Mouse (Mus musculus): Measurements from ENCODE around the gene Fscn3. TPM values are rescaled to one million over a fixed set of nuclear protein-coding genes. Genes with fewer than 3 reads are reported as not detected.

Gene Fscn3
- polyA plus RNA-seq, 1 experiment, result not detected

DNA sequence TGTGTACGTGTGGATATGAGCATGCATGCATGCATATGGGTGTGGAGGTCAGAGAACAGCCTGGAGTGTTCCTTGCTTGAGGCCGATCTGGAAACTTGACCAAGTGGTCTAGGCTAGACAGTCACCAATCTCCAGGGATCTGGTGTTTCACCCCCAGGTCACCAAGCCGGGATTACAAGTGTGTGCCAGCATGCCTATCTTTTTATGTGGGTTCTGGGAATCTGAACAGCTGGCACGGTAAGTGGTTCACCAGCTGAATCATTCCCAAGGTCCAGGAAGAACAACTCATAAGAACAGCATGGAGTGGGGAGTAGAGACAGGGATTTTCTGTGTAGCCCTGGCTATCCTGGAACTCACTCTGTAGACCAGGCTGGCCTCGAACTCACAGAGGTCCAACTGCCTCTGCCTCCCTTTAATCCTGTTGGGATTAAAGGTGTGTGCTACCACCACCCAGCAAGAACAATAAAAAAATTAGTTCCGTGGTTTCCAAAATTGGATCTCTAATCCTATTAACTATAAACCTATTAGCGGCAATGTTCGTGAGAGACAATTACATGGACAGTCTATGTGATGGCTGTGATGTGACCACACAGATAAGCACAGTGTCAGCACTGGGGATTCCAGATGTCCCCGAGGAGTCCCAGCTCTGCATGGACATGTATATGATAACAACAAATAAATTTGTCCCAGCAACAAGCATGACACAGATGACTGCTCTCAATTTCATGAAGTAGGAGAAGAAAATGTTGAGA lies 43.9 kb downstream of the Fscn3 start:
- Histone ChIP-seq H3K27ac (ENCODE audit: insufficient read depth, low read length) (no peak overlapping the region), H3K4me1 (ENCODE audit: control insufficient read depth, insufficient read depth, low read length) (no peaks in the 10 kb centered on the region), H3K9ac (ENCODE audit: low read depth, poor library complexity, severe bottlenecking) (no peak overlapping the region), H3K36me3 (ENCODE audit: control insufficient read depth, insufficient read depth, low read length, poor library complexity, severe bottlenecking) (no peaks in the 10 kb centered on the region), H3K4me3 (ENCODE audit: low read depth, low read length) (no peak overlapping the region), H3K9me3 (replicated peaks; ENCODE audit: control insufficient read depth, insufficient read depth, low read length, poor library complexity, severe bottlenecking) (no peaks in the 10 kb centered on the region), H3K27me3 (ENCODE audit: control insufficient read depth, insufficient read depth, low read length, poor library complexity, severe bottlenecking) (no peaks in the 10 kb centered on the region)
- no peak for TF ChIP-seq POLR2A (IDR thresholded peaks at IDR 0.05; ENCODE audit: insufficient read depth, low read length)
- no peak for TF ChIP-seq EP300 (IDR thresholded peaks at IDR 0.05; ENCODE audit: insufficient read depth, low read depth, low read length)
- TF ChIP-seq CTCF (IDR thresholded peaks at IDR 0.05; ENCODE audit: low read depth, low read length), result no peak

DNA sequence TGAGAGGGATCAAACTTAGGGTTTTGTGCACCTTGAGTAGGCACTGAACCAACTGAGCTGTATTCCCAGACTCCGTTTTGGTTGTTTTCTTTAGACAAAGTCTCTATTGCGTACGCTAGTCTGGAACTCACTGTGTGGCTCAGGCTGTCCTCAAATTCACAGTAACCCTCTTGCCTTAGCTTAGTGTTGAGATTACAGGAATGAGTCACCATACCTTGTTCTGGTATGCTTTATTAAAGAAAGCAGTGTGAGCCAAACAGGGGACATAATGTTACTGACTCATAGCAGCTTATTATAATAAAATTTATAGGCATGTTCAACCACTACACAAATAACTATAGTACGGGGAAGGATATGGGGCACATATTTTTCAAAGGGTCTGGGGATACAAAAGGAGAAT lies 46.6 kb downstream of the Fscn3 start:
- TF ChIP-seq CTCF (IDR thresholded peaks at IDR 0.05; ENCODE audit: low read depth, low read length) (no peak), POLR2A (IDR thresholded peaks at IDR 0.05; ENCODE audit: insufficient read depth, low read length) (no peak), EP300 (IDR thresholded peaks at IDR 0.05; ENCODE audit: insufficient read depth, low read depth, low read length) (no peak)
- no peak overlapping the region for H3K9ac ChIP-seq (ENCODE audit: low read depth, poor library complexity, severe bottlenecking)
- H3K27ac ChIP-seq (ENCODE audit: insufficient read depth, low read length), result no peak overlapping the region
- H3K36me3 ChIP-seq (ENCODE audit: control insufficient read depth, insufficient read depth, low read length, poor library complexity, severe bottlenecking), result no peaks in the 10 kb centered on the region
- H3K9me3 ChIP-seq (replicated peaks; ENCODE audit: control insufficient read depth, insufficient read depth, low read length, poor library complexity, severe bottlenecking), result no peaks in the 10 kb centered on the region
- no peak overlapping the region for H3K4me3 ChIP-seq (ENCODE audit: low read depth, low read length)
- no peaks in the 10 kb centered on the region for H3K4me1 ChIP-seq (ENCODE audit: control insufficient read depth, insufficient read depth, low read length)
- no peaks in the 10 kb centered on the region for H3K27me3 ChIP-seq (ENCODE audit: control insufficient read depth, insufficient read depth, low read length, poor library complexity, severe bottlenecking)

DNA sequence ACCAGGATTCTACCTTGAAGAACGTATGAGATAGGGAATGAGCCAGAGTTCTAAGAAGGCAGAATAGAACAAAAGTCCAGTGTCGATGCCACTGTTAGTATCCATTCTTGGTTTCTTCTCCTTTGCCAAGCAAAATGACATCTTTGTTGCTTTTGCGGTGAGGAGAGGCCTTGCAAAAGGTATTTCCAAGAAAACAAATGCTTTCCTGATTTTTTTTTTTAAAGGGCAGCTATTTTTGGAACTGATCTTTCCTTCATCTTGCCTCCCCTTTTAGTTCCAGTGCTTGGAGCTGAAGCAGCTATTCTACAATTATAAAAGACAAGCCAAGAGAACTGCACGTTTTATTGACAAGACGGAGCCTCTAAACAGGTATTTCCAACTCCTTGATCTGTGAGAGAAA lies 47.2 kb downstream of the Fscn3 start, which contains the start of gene Snd1:
Gene Snd1, plus strand, starts transcription at position 301 of the 400 bp plus-strand sequence.
- no peaks in the 10 kb centered on the region for H3K27me3 ChIP-seq (ENCODE audit: control insufficient read depth, insufficient read depth, low read length, poor library complexity, severe bottlenecking)
- H3K9me3 ChIP-seq (replicated peaks; ENCODE audit: control insufficient read depth, insufficient read depth, low read length, poor library complexity, severe bottlenecking), result no peaks in the 10 kb centered on the region
- H3K27ac ChIP-seq (ENCODE audit: insufficient read depth, low read length), result no peak within 1 kb of the TSS
- no peaks in the 10 kb centered on the region for H3K4me1 ChIP-seq (ENCODE audit: control insufficient read depth, insufficient read depth, low read length)
- TF ChIP-seq EP300 (IDR thresholded peaks at IDR 0.05; ENCODE audit: insufficient read depth, low read depth, low read length) (no peak), POLR2A (IDR thresholded peaks at IDR 0.05; ENCODE audit: insufficient read depth, low read length) (no peak), CTCF (IDR thresholded peaks at IDR 0.05; ENCODE audit: low read depth, low read length) (no peak)
- no peak within 1 kb of the TSS for H3K4me3 ChIP-seq (ENCODE audit: low read depth, low read length)
- no peaks in the 10 kb centered on the region for H3K36me3 ChIP-seq (ENCODE audit: control insufficient read depth, insufficient read depth, low read length, poor library complexity, severe bottlenecking)
- H3K9ac ChIP-seq (ENCODE audit: low read depth, poor library complexity, severe bottlenecking), result no peak within 1 kb of the TSS

DNA sequence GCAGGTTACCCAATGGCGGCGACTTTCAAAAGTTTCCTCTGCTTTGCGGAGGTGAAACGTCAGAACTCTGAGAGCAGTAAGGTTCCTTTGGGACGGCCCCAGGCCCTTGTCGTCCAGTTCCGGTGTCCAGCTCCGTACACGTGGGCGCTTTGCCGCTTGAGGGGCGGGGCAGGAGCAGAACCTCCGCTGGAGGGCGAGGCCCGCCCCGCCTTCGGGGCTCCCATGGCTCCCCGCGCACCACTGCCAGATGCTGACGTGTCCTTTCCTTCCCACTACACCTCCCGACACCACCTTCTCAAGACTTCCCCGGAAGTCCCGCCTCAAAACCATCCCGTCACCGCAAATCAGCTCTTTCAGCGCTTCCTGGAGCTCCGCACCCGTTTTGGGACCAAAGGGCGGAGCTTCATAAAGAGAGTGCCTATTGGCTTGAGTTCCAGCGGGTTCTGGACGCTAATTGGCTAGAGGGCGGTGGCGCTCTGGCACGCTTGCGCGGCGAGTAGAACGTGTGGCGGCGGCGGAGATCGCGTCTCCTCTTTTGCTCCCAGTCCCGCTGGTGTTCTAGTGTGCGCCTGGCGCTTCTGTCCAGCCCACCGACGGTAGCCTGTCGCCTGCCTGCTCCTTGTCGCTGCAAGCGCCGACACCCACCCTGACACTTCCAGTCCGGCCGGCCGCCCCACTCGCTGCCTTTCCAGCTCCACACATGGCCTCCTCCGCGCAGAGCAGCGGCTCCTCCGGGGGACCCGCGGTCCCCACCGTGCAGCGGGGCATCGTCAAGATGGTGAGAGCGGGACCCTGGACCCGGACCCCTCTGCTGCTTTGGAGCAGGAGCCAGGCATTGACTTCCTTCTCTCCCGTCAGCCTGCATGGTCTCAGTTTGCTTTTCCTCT lies 52.5 kb downstream of the Fscn3 start:
- Histone ChIP-seq H3K9me3 (replicated peaks; ENCODE audit: control insufficient read depth, insufficient read depth, low read length, poor library complexity, severe bottlenecking) (no peaks in the 10 kb centered on the region), H3K36me3 (ENCODE audit: control insufficient read depth, insufficient read depth, low read length, poor library complexity, severe bottlenecking) (peaks cover 24% of the 10 kb centered on the region), H3K27ac (ENCODE audit: insufficient read depth, low read length) (no peak overlapping the region), H3K27me3 (ENCODE audit: control insufficient read depth, insufficient read depth, low read length, poor library complexity, severe bottlenecking) (no peaks in the 10 kb centered on the region), H3K4me3 (ENCODE audit: low read depth, low read length) (peak overlapping the region; percentile 96), H3K4me1 (ENCODE audit: control insufficient read depth, insufficient read depth, low read length) (peaks cover 1% of the 10 kb centered on the region), H3K9ac (ENCODE audit: low read depth, poor library complexity, severe bottlenecking) (peak overlapping the region; percentile 78)
- TF ChIP-seq CTCF (IDR thresholded peaks at IDR 0.05; ENCODE audit: low read depth, low read length), result no peak
- TF ChIP-seq POLR2A (IDR thresholded peaks at IDR 0.05; ENCODE audit: insufficient read depth, low read length), result peak; percentile 83
- no peak for TF ChIP-seq EP300 (IDR thresholded peaks at IDR 0.05; ENCODE audit: insufficient read depth, low read depth, low read length)

DNA sequence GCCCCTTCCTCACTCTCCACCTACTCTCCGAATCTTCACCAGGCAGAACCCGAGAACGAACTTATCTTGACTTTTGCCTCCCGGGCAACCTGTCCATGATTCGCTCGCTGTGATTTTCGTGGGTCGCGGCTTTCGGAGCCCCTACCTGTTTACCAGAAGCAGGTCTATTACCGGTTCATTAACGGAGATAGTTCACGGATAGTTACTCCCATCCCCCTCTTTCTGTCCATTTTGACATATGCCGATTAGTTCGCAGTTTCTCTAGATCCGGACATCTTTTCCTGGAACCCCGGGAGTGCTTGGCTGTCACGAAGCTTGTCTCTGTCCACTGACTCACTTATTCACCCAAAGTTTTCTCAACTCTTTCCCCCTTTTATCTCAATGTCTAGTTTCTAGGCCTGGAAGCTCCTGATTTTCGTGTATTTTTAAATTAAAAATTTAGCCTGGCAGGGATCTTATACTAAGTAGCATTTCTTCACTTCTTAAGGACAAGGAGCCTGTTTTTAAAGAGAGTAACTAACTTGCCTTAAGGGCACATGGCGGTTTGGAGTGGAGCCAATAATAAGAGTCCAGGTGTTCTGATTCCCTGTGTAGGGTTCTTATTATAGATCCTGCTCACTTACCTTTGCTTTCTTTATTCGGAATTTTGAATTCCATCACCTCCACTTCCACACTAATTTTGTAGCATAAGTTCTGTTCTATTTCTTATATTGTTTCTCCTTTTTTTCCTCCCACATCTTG lies 53.3 kb downstream of the Fscn3 start:
- Histone ChIP-seq H3K9ac (ENCODE audit: low read depth, poor library complexity, severe bottlenecking) (peak overlapping the region; percentile 78), H3K27ac (ENCODE audit: insufficient read depth, low read length) (no peak overlapping the region), H3K9me3 (replicated peaks; ENCODE audit: control insufficient read depth, insufficient read depth, low read length, poor library complexity, severe bottlenecking) (no peaks in the 10 kb centered on the region), H3K27me3 (ENCODE audit: control insufficient read depth, insufficient read depth, low read length, poor library complexity, severe bottlenecking) (no peaks in the 10 kb centered on the region), H3K36me3 (ENCODE audit: control insufficient read depth, insufficient read depth, low read length, poor library complexity, severe bottlenecking) (peaks cover 28% of the 10 kb centered on the region), H3K4me3 (ENCODE audit: low read depth, low read length) (peak overlapping the region; percentile 95), H3K4me1 (ENCODE audit: control insufficient read depth, insufficient read depth, low read length) (peaks cover 2% of the 10 kb centered on the region)
- TF ChIP-seq EP300 (IDR thresholded peaks at IDR 0.05; ENCODE audit: insufficient read depth, low read depth, low read length) (no peak), POLR2A (IDR thresholded peaks at IDR 0.05; ENCODE audit: insufficient read depth, low read length) (no peak), CTCF (IDR thresholded peaks at IDR 0.05; ENCODE audit: low read depth, low read length) (no peak)
